Mouse (Mus musculus): Measurements from ENCODE around the gene Ddhd1. TPM values are rescaled to one million over a fixed set of nuclear protein-coding genes. Genes with fewer than 3 reads are reported as not detected.
"Not testable (repeated sequence)": the region's sequence is repeated elsewhere in the genome, so short reads cannot be mapped to it uniquely, and the experiment has no call there.

Gene Ddhd1
- polyA plus RNA-seq, 1 experiment from 2014 or later, result 10.0 TPM

DNA sequence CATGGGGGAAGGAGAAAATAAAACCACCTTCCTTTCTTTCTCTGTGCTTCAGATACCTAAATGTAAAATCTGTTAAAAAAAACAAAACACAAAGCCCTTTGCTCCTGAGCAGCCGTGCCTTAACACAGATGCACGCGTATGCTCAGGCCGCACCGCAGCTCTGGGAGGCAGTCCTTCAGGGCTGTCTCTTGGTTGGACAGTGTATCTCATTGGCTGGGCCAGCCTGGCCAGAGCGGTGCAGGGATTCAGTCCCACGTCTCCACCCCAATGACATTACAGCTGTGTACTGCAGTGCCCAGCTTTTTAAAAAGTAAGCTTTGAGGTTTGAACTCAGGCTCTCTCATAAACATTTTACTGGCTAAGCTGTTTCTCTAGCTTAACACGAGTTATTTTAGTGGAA lies 60.1 kb downstream of the Ddhd1 start:
- peaks cover 28% of the 10 kb centered on the region for H3K36me3 ChIP-seq

DNA sequence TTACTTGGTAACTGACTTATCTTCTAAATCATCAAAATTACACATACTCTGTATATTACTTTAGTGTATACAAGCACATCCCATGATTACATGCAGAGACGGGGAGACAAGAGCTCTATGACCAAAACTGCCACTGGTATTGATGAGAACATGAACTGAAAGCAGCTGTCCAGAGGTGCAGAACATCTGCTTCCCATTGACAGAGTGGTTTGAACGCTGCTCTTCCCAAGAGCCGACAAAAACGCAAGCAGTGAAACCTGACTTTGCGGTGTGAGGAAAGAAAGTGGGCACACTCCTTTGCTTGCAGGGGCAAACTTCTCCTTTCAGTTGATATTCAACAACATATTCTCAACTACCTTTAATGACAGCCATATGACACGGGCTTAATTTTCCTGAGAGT lies 64.7 kb downstream of the Ddhd1 start:
- no peaks in the 10 kb centered on the region for H3K4me1 ChIP-seq
- DNase-seq (ENCODE audit: low spot score), result no peak
- peaks cover 21% of the 10 kb centered on the region for H3K36me3 ChIP-seq
- 89% methylated on average over 6 of the region's 6 CpGs for WGBS
- H3K4me3 ChIP-seq, result no peak overlapping the region
- H3K27me3 ChIP-seq (ENCODE audit: insufficient read depth, poor library complexity, severe bottlenecking), result no peaks in the 10 kb centered on the region
- no peaks in the 10 kb centered on the region for H3K9me3 ChIP-seq
- no peak overlapping the region for H3K27ac ChIP-seq

More for the DNA sequence above, 60.1 kb downstream of the Ddhd1 start:
- Histone ChIP-seq H3K4me3 (no peak overlapping the region), H3K27ac (no peak overlapping the region), H3K4me1 (peaks cover 9% of the 10 kb centered on the region), H3K27me3 (ENCODE audit: insufficient read depth, poor library complexity, severe bottlenecking) (no peaks in the 10 kb centered on the region), H3K9me3 (no peaks in the 10 kb centered on the region)
- 77% methylated on average over 8 of the region's 8 CpGs for WGBS
- DNase-seq (ENCODE audit: low spot score), result no peak

DNA sequence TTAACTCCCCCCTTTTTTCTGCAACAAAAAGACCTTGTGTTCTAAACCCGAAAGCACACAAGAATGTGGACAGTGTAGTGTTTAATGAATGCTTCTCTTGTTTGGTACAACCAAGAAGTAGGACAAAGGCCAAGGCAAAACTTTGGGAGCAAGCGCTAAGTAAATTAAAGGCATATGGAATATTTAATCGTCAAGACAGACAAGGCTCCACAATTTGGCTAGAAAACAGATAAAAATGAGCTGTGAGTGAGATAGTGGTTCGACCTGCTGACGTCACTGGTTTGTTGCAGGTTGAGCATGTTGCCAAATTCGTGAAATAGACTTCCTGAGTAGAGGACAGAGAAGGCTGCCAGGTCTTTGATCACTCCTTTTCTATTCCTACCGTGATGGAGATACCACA lies 69.5 kb downstream of the Ddhd1 start:
- Histone ChIP-seq H3K27me3 (ENCODE audit: insufficient read depth, poor library complexity, severe bottlenecking) (no peaks in the 10 kb centered on the region), H3K4me1 (no peaks in the 10 kb centered on the region), H3K4me3 (no peak overlapping the region), H3K9me3 (no peaks in the 10 kb centered on the region), H3K27ac (no peak overlapping the region), H3K36me3 (no peaks in the 10 kb centered on the region)
- 72% methylated on average over 7 of the region's 7 CpGs for WGBS
- no peak for DNase-seq (ENCODE audit: low spot score)

- H3K27me3 ChIP-seq (ENCODE audit: insufficient read depth, poor library complexity, severe bottlenecking), result no peaks in the 10 kb centered on the region
- 90% methylated on average over 6 of the region's 6 CpGs for WGBS
- H3K36me3 ChIP-seq, result no peaks in the 10 kb centered on the region
- no peak overlapping the region for H3K4me3 ChIP-seq
- no peak overlapping the region for H3K27ac ChIP-seq
- DNase-seq (ENCODE audit: low spot score), result no peak
- no peaks in the 10 kb centered on the region for H3K9me3 ChIP-seq
- H3K4me1 ChIP-seq, result no peaks in the 10 kb centered on the region
These were observed 70.4 kb downstream of the Ddhd1 start for GRCm38 (mm10) chr14:45587536-45587935.

DNA sequence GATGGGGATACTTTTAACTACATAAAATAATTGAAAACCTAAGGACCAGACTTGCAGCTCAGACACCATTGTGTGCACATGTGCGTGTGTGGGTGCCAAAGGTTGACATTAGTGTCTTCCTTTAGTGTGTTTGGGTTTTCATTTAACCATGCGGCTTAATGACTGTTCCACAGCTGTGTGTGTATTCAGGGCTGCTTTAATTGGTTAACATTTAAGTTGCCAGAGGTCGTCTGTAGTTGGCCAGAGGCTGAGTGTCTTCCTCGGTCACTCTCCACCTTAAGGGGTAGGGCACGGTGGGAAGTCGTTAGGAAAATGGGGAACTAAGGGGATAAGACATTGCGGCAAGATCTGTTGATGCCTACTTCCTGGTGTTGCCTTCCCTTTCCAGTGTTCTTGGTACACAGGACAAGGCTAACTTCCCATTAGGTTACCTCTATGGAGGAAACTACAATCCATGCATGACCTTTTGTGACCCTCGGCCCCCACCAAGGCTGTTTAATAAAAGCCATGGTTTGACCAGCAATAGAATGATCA lies 74.4 kb downstream of the Ddhd1 start:
- Histone ChIP-seq H3K4me3 (no peak overlapping the region), H3K36me3 (no peaks in the 10 kb centered on the region), H3K9me3 (no peaks in the 10 kb centered on the region), H3K4me1 (no peaks in the 10 kb centered on the region), H3K27ac (no peak overlapping the region), H3K27me3 (ENCODE audit: insufficient read depth, poor library complexity, severe bottlenecking) (no peaks in the 10 kb centered on the region)
- DNase-seq (ENCODE audit: low spot score), result no peak
- 76% methylated on average over 8 of the region's 8 CpGs for WGBS

- H3K27me3 ChIP-seq (ENCODE audit: insufficient read depth, poor library complexity, severe bottlenecking); H3K36me3 ChIP-seq; H3K27ac ChIP-seq; H3K9me3 ChIP-seq; H3K4me1 ChIP-seq; H3K4me3 ChIP-seq; DNase-seq (ENCODE audit: low spot score): not testable (repeated sequence)
- 81% methylated on average over 3 of the region's 3 CpGs for WGBS
These were observed 76.8 kb downstream of the Ddhd1 start for GRCm38 (mm10) chr14:45580923-45581827.

- peak overlapping the region; percentile 91 for H3K27ac ChIP-seq
- 11% methylated on average over 30 of the region's 33 CpGs for WGBS
- DNase-seq (ENCODE audit: low spot score), result peak; percentile 85
- H3K4me1 ChIP-seq, result peaks cover 29% of the 10 kb centered on the region
- no peaks in the 10 kb centered on the region for H3K27me3 ChIP-seq (ENCODE audit: insufficient read depth, poor library complexity, severe bottlenecking)
- H3K36me3 ChIP-seq, result no peaks in the 10 kb centered on the region
- H3K9me3 ChIP-seq, result no peaks in the 10 kb centered on the region
- peak overlapping the region; percentile 56 for H3K4me3 ChIP-seq
These were observed 91.6 kb downstream of the Ddhd1 start for GRCm38 (mm10) chr14:45566066-45566937.

DNA sequence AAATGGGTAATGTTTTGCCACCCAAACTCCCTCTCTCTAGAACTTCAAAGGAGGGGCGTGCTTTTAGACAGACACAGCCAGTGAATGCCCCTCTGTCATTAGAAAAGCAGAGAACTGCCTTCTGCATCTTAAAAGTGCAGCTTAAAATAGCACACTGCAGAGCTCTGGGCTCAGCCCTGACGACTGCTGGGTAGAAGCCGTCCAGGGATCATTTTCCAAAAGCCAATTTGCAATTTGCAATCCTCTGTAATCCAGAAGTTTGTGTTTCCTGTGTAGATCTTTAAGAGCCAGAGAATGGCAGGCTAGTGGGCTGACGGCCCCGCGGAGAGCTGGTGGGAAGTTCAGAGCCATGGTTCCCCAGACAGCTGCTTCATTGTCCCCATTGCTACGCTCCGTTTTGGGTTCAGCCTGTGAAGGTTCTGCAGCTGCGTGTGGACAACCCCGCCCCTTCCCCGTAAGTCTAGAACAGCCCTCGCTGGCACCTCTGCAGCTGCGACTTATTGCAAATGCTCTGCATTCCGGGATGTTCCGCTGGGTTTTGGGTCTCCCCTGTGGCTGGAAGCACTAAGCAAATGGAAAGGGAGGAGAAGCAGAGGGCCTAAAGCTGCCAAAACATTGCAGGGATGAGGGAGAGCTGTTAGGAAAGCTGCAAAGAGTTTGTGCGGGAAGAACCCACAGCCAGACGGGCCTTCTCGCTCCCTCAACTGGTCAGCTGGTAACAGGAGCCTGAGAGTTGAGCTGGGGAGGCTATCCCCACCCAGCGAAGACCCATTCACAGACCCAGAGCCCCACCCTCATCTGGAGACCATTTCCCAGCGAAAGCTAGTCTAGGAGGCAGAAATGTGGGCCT lies 92.5 kb downstream of the Ddhd1 start:
- peak; percentile 81 for DNase-seq (ENCODE audit: low spot score)
- no peaks in the 10 kb centered on the region for H3K9me3 ChIP-seq
- H3K4me1 ChIP-seq, result peaks cover 29% of the 10 kb centered on the region
- H3K27me3 ChIP-seq (ENCODE audit: insufficient read depth, poor library complexity, severe bottlenecking), result no peaks in the 10 kb centered on the region
- WGBS, result 8% methylated on average over 20 of the region's 20 CpGs
- H3K27ac ChIP-seq, result peak overlapping the region; percentile 91
- peak overlapping the region; percentile 56 for H3K4me3 ChIP-seq
- no peaks in the 10 kb centered on the region for H3K36me3 ChIP-seq

DNA sequence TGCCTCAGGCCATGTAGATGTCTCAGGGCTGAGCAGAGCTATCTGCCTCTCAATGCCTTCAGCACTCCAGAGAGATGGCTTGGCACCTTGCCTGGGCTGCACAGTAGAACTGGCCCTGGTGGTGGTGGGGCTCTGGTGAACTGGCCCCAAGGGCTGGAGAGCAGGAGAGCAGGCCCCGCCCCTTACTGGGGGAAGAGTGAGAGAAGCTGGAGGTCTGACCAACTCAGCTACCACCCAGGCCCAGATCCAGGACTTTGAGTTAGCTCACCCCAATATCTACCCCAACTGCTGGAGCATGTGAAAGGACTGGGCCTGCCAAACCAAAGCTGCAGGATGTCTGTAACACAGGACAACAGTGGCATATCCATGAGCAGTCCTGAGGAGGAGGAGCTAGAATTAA lies 94.4 kb downstream of the Ddhd1 start:
- Histone ChIP-seq H3K27me3 (ENCODE audit: insufficient read depth, poor library complexity, severe bottlenecking) (no peaks in the 10 kb centered on the region), H3K4me3 (no peak overlapping the region), H3K27ac (peak overlapping the region; percentile 13; the same call in 1 of the 2 replicates), H3K4me1 (peaks cover 32% of the 10 kb centered on the region), H3K36me3 (no peaks in the 10 kb centered on the region), H3K9me3 (no peaks in the 10 kb centered on the region)
- no peak for DNase-seq (ENCODE audit: low spot score)
- WGBS, result 80% methylated on average over 1 of the region's 1 CpGs

DNA sequence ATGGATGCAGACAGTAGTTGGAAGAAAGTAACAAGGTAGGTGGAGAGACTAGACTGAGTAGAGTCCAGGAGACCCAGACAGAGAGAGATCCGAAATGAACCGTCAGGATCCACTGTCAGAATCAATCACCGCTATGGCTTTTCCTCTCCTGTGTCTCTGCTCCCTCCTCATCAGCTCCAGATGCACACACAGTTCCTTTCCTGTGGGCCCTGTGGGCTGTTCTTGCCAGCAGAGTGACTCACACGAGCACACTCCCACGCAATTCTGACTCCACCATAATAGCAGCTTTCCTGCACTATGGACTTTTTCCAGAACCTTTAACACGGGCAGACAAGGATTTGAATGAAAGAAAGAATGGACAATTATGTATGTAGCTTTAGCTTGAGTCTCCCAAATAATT lies 96.3 kb downstream of the Ddhd1 start:
- DNase-seq (ENCODE audit: low spot score), result no peak
- peaks cover 36% of the 10 kb centered on the region for H3K4me1 ChIP-seq
- 76% methylated on average over 6 of the region's 6 CpGs for WGBS
- no peaks in the 10 kb centered on the region for H3K9me3 ChIP-seq
- H3K27me3 ChIP-seq (ENCODE audit: insufficient read depth, poor library complexity, severe bottlenecking), result no peaks in the 10 kb centered on the region
- no peaks in the 10 kb centered on the region for H3K36me3 ChIP-seq
- H3K4me3 ChIP-seq, result no peak overlapping the region
- no peak overlapping the region for H3K27ac ChIP-seq

GRCm38 (mm10) chr14:45559018-45559417 lies 98.9 kb downstream of the Ddhd1 start:
- Histone ChIP-seq H3K27me3 (ENCODE audit: insufficient read depth, poor library complexity, severe bottlenecking) (no peaks in the 10 kb centered on the region), H3K4me3 (no peak overlapping the region), H3K27ac (no peak overlapping the region), H3K4me1 (peaks cover 15% of the 10 kb centered on the region), H3K9me3 (no peaks in the 10 kb centered on the region), H3K36me3 (no peaks in the 10 kb centered on the region)
- DNase-seq (ENCODE audit: low spot score), result no peak
- 82% methylated on average over 1 of the region's 1 CpGs for WGBS

DNA sequence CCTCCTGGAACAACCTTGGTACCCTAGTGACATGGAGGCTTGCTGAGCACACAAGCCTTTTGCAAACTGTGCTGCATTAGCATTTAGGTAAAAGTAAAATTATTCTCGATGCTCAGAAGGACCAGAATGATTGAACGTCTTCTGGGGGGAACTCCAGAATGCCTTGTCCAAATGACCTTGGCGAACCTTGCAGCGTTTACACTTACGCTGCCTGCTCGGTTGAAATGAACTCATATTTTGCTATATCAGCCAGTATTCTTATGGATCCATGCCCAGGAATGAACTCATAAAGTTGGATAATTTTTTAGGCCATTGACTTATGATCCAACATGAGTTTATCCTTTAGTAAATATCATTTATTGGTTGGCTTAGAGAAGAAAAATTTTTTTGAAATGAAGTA lies 103.6 kb downstream of the Ddhd1 start:
- DNase-seq (ENCODE audit: low spot score), result no peak
- Histone ChIP-seq H3K9me3 (no peaks in the 10 kb centered on the region), H3K27ac (no peak overlapping the region), H3K36me3 (no peaks in the 10 kb centered on the region), H3K4me1 (peaks cover 11% of the 10 kb centered on the region), H3K27me3 (ENCODE audit: insufficient read depth, poor library complexity, severe bottlenecking) (no peaks in the 10 kb centered on the region), H3K4me3 (no peak overlapping the region)
- 88% methylated on average over 6 of the region's 6 CpGs for WGBS
